Mouse (Mus musculus): ENCODE results near the gene Ttll5. TPM values are rescaled to one million over a fixed set of nuclear protein-coding genes. Genes with fewer than 3 reads are reported as not detected.

Ttll5 gene
- polyA plus RNA-seq, 1 experiment from 2014 or later, result 14.2 TPM

DNA sequence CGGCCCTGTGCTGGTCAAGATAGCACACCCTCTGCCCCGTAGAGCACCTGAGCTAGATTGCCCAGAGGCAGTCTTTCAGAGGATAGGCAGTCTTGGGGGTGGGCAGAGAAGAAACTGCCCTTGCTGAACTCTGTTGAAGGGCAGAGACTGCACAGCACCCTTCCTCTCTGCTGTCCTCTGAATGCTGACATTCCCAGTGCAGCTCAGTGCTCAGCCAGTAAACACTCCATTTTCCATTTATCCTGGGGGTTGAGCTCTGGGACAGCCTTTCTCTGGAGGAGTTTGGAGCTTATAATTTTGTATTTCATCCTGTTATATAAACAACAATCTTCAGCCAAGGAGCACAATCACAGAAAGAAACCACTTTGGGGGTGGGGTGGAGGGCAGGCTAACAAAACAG, 138.7 kb downstream of the Ttll5 start:
- Histone ChIP-seq H3K4me3 (no peak overlapping the region), H3K4me2 (no peak overlapping the region), H3K9ac (no peak overlapping the region), H3K4me1 (replicated peaks) (0 out of 2 replicates have a peak, but pooled peaks cover 3% of the 10 kb centered on the region), H3K36me3 (peaks cover 6% of the 10 kb centered on the region; the same call in 1 of the 2 replicates), H3K27ac (no peak overlapping the region), H3K9me3 (no peaks in the 10 kb centered on the region), H3K27me3 (no peaks in the 10 kb centered on the region)
- WGBS, result 91% methylated on average over 2 of the region's 2 CpGs
- no peak for ATAC-seq (ENCODE audit: low FRiP score)

DNA sequence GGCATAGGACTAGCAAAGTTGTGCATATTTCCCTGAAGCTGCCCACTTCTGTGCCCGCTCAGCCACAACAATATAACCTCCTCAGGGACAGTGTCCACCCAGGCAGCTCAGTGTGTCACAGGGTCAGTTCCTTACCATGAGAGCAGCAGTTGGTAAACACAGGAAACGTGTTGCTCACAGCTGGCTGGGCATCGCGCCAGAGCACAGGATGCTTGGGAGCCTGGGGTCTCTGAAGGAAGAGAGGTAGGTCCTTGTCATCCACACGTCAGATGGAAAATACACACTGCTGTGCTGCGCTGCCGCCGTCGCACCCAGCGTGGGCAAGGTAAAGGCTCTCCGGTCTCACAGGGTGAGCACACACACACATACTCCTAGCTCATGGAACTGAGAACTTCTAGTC, 139.2 kb downstream of the Ttll5 start:
- Histone ChIP-seq H3K4me2 (no peak overlapping the region), H3K36me3 (peaks cover 6% of the 10 kb centered on the region; the same call in 1 of the 2 replicates), H3K27me3 (no peaks in the 10 kb centered on the region), H3K4me3 (no peak overlapping the region), H3K9ac (no peak overlapping the region), H3K9me3 (no peaks in the 10 kb centered on the region), H3K4me1 (replicated peaks) (0 out of 2 replicates have a peak, but pooled peaks cover 3% of the 10 kb centered on the region), H3K27ac (no peak overlapping the region)
- ATAC-seq (ENCODE audit: low FRiP score), result no peak
- 76% methylated on average over 11 of the region's 11 CpGs for WGBS

GRCm38 (mm10) chr12:85964436-85964835, 140.0 kb downstream of the Ttll5 start:
- Histone ChIP-seq H3K9ac (no peak overlapping the region), H3K36me3 (peaks cover 6% of the 10 kb centered on the region; the same call in 1 of the 2 replicates), H3K4me3 (no peak overlapping the region), H3K4me2 (no peak overlapping the region), H3K27me3 (no peaks in the 10 kb centered on the region), H3K4me1 (replicated peaks) (peaks cover 3% of the 10 kb centered on the region; the same call in 1 of the 2 replicates), H3K27ac (no peak overlapping the region), H3K9me3 (no peaks in the 10 kb centered on the region)
- ATAC-seq (ENCODE audit: low FRiP score), result no peak
- WGBS, result 94% methylated on average over 3 of the region's 3 CpGs

- Histone ChIP-seq H3K27me3 (no peaks in the 10 kb centered on the region), H3K27ac (no peak overlapping the region), H3K9ac (no peak overlapping the region), H3K4me3 (no peak overlapping the region), H3K4me1 (replicated peaks) (no peaks in the 10 kb centered on the region; the same call in 1 of the 2 replicates), H3K9me3 (no peaks in the 10 kb centered on the region), H3K36me3 (peaks cover 6% of the 10 kb centered on the region; the same call in 1 of the 2 replicates), H3K4me2 (no peak overlapping the region)
- no peak for ATAC-seq (ENCODE audit: low FRiP score)
These were observed 143.4 kb downstream of the Ttll5 start for GRCm38 (mm10) chr12:85967812-85968211.

DNA sequence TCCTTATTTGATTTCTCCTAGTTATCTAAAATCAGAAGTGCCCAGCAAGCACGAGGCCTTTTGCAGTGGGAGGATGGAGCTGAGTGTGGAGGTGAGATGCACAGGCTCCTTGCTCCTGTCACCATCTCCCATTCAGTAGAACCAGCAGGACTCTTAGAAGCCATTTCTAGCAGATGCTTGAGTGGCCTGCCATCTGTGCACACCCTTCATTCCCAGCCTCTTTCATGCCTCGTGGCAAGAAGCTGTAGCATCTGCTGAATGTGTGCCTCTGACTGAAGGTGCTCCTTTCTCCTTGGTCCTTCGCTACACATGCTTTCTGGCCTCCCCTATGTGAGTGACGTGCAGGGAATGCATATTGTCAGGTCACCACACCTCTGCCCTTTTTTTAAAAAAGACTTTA, 143.9 kb downstream of the Ttll5 start:
- WGBS, result 72% methylated on average over 4 of the region's 4 CpGs
- Histone ChIP-seq H3K4me1 (replicated peaks) (no peaks in the 10 kb centered on the region; the same call in 1 of the 2 replicates), H3K9ac (no peak overlapping the region), H3K4me2 (no peak overlapping the region), H3K9me3 (no peaks in the 10 kb centered on the region), H3K27ac (no peak overlapping the region), H3K4me3 (no peak overlapping the region), H3K36me3 (peaks cover 6% of the 10 kb centered on the region; the same call in 1 of the 2 replicates), H3K27me3 (no peaks in the 10 kb centered on the region)
- no peak for ATAC-seq (ENCODE audit: low FRiP score)

GRCm38 (mm10) chr12:85969571-85969970, 145.1 kb downstream of the Ttll5 start:
- Histone ChIP-seq H3K36me3 (peaks cover under 1% of the 10 kb centered on the region; the same call in 1 of the 2 replicates), H3K27me3 (no peaks in the 10 kb centered on the region), H3K9me3 (no peaks in the 10 kb centered on the region), H3K4me3 (no peak overlapping the region), H3K4me1 (replicated peaks) (peaks cover 9% of the 10 kb centered on the region; the same call in 1 of the 2 replicates), H3K27ac (no peak overlapping the region), H3K9ac (no peak overlapping the region), H3K4me2 (no peak overlapping the region)
- 73% methylated on average over 5 of the region's 5 CpGs for WGBS
- no peak for ATAC-seq (ENCODE audit: low FRiP score)

- Histone ChIP-seq H3K4me2 (no peak overlapping the region), H3K4me3 (no peak overlapping the region), H3K27ac (no peak overlapping the region), H3K4me1 (replicated peaks) (peaks cover 9% of the 10 kb centered on the region; the same call in 1 of the 2 replicates), H3K36me3 (no peaks in the 10 kb centered on the region), H3K9ac (no peak overlapping the region), H3K9me3 (no peaks in the 10 kb centered on the region), H3K27me3 (no peaks in the 10 kb centered on the region)
- WGBS, result 74% methylated on average over 5 of the region's 5 CpGs
- no peak for ATAC-seq (ENCODE audit: low FRiP score)
These were observed 145.7 kb downstream of the Ttll5 start for GRCm38 (mm10) chr12:85970191-85970590.

- Histone ChIP-seq H3K27me3 (no peaks in the 10 kb centered on the region), H3K4me1 (replicated peaks) (peaks cover 9% of the 10 kb centered on the region; the same call in 1 of the 2 replicates), H3K9ac (no peak overlapping the region), H3K9me3 (no peaks in the 10 kb centered on the region), H3K27ac (no peak overlapping the region), H3K36me3 (no peaks in the 10 kb centered on the region), H3K4me3 (no peak overlapping the region), H3K4me2 (no peak overlapping the region)
- ATAC-seq (ENCODE audit: low FRiP score), result no peak
- 75% methylated on average over 2 of the region's 2 CpGs for WGBS
These were observed 146.3 kb downstream of the Ttll5 start for GRCm38 (mm10) chr12:85970803-85971202.

DNA sequence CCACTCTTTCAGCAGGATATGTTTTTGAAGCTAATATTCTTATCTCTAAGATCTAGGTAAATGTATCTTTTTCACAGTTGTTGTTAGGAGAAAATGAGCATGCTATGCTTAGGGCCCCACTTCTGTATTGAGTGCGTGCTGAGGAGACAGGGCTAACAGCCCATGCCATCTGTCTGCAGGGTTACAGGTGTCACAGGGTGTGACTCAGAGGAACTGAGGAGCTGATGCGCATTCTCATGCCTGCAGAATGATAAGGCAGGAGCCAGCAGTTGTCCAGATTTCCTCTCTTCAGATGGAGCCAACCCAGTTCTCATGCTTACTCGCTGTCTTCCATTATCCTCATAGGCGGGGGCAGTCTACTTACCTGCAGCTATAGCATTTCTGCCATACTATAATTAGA, 147.2 kb downstream of the Ttll5 start:
- peaks cover 9% of the 10 kb centered on the region; the same call in 1 of the 2 replicates for H3K4me1 ChIP-seq (replicated peaks)
- no peaks in the 10 kb centered on the region for H3K27me3 ChIP-seq
- H3K9me3 ChIP-seq, result no peaks in the 10 kb centered on the region
- no peak for ATAC-seq (ENCODE audit: low FRiP score)
- no peak overlapping the region for H3K4me3 ChIP-seq
- H3K9ac ChIP-seq, result no peak overlapping the region
- H3K36me3 ChIP-seq, result no peaks in the 10 kb centered on the region
- no peak overlapping the region for H3K27ac ChIP-seq
- H3K4me2 ChIP-seq, result no peak overlapping the region
- 88% methylated on average over 4 of the region's 4 CpGs for WGBS

GRCm38 (mm10) chr12:85973526-85973925, 149.1 kb downstream of the Ttll5 start:
- Histone ChIP-seq H3K4me3 (no peak overlapping the region), H3K4me2 (no peak overlapping the region), H3K27me3 (no peaks in the 10 kb centered on the region), H3K9ac (no peak overlapping the region), H3K4me1 (replicated peaks) (peaks cover 9% of the 10 kb centered on the region; the same call in 1 of the 2 replicates), H3K27ac (no peak overlapping the region), H3K36me3 (no peaks in the 10 kb centered on the region), H3K9me3 (no peaks in the 10 kb centered on the region)
- ATAC-seq (ENCODE audit: low FRiP score), result no peak
- WGBS, result 76% methylated on average over 4 of the region's 4 CpGs

DNA sequence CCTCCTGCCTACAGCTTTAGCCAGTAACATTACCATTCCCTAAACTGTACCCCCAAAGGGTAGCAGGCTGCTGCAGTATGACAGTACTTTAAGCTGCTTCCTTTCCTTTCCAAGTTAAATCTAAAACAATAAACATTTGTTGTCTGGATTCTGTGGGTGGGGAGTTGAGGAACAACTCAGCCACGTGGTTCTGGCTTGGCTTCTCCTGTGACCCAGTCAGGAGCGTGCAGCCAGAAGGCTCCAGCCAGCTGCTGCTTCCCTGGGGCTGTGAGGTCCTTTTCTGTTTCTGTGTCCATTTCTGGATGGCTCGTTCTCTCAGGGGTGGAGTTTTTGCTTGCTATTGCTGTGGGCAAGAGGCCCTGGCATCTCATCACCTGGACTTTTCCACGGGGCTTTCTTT, 149.6 kb downstream of the Ttll5 start:
- no peaks in the 10 kb centered on the region for H3K36me3 ChIP-seq
- no peak overlapping the region for H3K4me2 ChIP-seq
- ATAC-seq (ENCODE audit: low FRiP score), result no peak
- H3K27me3 ChIP-seq, result no peaks in the 10 kb centered on the region
- 68% methylated on average over 4 of the region's 4 CpGs for WGBS
- H3K9me3 ChIP-seq, result no peaks in the 10 kb centered on the region
- no peak overlapping the region for H3K9ac ChIP-seq
- peaks cover 9% of the 10 kb centered on the region; the same call in 1 of the 2 replicates for H3K4me1 ChIP-seq (replicated peaks)
- no peak overlapping the region for H3K4me3 ChIP-seq
- H3K27ac ChIP-seq, result no peak overlapping the region

DNA sequence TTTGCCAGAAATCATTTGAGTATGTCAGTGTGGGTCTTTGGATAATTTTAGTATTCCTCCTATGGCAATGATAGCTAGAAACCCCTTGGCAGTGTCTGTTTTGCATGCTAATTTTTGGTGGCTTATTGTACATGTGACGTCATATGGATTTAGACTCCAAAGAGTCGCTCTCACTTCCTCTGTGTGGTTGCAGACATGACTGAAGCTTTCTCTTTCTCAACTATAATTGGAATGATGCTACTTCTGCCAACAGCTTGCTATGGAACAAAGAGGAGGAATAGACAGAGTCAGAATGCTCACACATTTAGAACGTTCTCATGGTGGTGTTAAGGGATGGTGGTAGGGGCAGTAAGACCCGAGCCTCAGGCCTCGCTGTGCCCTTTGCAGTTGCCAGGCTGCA, 155.5 kb downstream of the Ttll5 start:
- Histone ChIP-seq H3K9ac (no peak overlapping the region), H3K27ac (no peak overlapping the region), H3K9me3 (no peaks in the 10 kb centered on the region), H3K4me3 (no peak overlapping the region), H3K27me3 (no peaks in the 10 kb centered on the region), H3K4me2 (no peak overlapping the region), H3K36me3 (no peaks in the 10 kb centered on the region), H3K4me1 (replicated peaks) (no peaks in the 10 kb centered on the region)
- WGBS, result 87% methylated on average over 5 of the region's 5 CpGs
- ATAC-seq (ENCODE audit: low FRiP score), result no peak

DNA sequence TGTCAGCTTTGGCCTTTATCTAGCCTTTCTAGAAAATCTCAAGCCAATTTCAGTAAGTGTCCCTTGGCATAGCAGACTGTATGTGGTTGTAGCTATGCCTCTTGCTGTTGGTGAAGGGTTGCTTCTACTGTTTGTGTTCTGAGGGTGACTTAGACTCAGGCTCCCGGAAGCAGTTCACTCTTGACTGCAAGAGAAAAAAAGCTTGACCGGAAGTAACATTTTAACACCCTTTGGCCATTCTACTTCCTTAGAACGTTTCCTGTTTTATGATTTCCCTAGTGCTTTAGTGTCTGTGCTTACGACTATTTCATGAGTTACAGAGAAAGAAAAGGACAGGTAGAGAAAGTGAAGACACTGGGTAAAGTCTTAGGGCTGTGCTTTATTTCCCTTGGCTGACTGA, 161.1 kb downstream of the Ttll5 start:
- 78% methylated on average over 4 of the region's 4 CpGs for WGBS

More for the DNA sequence above, 161.1 kb downstream of the Ttll5 start:
- no peaks in the 10 kb centered on the region for H3K27me3 ChIP-seq
- no peak overlapping the region for H3K27ac ChIP-seq
- H3K4me3 ChIP-seq, result no peak overlapping the region
- no peak overlapping the region for H3K4me2 ChIP-seq
- no peak for ATAC-seq (ENCODE audit: low FRiP score)
- no peaks in the 10 kb centered on the region for H3K9me3 ChIP-seq
- no peak overlapping the region for H3K9ac ChIP-seq
- no peaks in the 10 kb centered on the region for H3K36me3 ChIP-seq
- peaks cover 22% of the 10 kb centered on the region for H3K4me1 ChIP-seq (replicated peaks)
